Mouse (Mus musculus) cerebellum, adult 11-12 months (tissue): ENCODE measurements around the gene Gm17693.
"Not testable (repeated sequence)": the region's sequence is repeated elsewhere in the genome, so short reads cannot be mapped to it uniquely, and the experiment has no call there.

Source experiments
- DNase-seq: peaks from one replicate; pipeline ENCODE4 v3.0.0; 2022

The Gm17693 gene

GRCm38 (mm10) chrX:125705144-125705543 lies at the start of gene Gm17693:
Gene Gm17693 (plus strand): TSS chrX:125705444.
- DNase-seq: not testable (repeated sequence)
